Mouse (Mus musculus) midbrain, postnatal 0 days (tissue): ENCODE measurements at regions not wholly inside any gene's neighbourhood (a gene's known extent, or its start where the extent isn't known, plus 50 kb on each side); places are given as distances from the start of the nearest gene placed in this dataset.

Experiments used
- ATAC-seq: fragments of 200-750 bp; cut with Nextera tagmentation; 2 replicates; pipeline ENCODE4 v1.8.0; 2017; ENCODE audit warnings: moderate number of reproducible peaks, mild to moderate bottlenecking, moderate TSS enrichment, moderate library complexity; ENCODE audit not compliant: low FRiP score
- DNase-seq: peaks from one replicate; pipeline ENCODE4 v3.0.0-alpha.2; 2015; ENCODE audit warnings: low spot score
- H3K27ac ChIP-seq: fragments of 300-500 bp; sonication (generic); 2 replicates; pipeline ENCODE4 v1.5.1; 2014; ENCODE audit warnings: low read depth, mild to moderate bottlenecking, low read length, mixed read lengths
- H3K27me3 ChIP-seq: fragments of 300-500 bp; sonication (generic); 2 replicates; pipeline ENCODE4 v1.6.1; 2014; ENCODE audit warnings: low read length, control low read depth, mixed read lengths; ENCODE audit not compliant: insufficient read depth
- H3K36me3 ChIP-seq: fragments of 300-500 bp; sonication (generic); 2 replicates; pipeline ENCODE4 v1.6.1; 2014; ENCODE audit warnings: low read length, control low read depth, mixed read lengths; ENCODE audit not compliant: insufficient read depth
- H3K4me1 ChIP-seq: fragments of 300-500 bp; sonication (generic); 2 replicates; pipeline ENCODE4 v1.6.1; 2014; ENCODE audit warnings: mild to moderate bottlenecking, control low read depth, antibody characterized with exemption, low read length, mixed read lengths; ENCODE audit not compliant: insufficient read depth
- H3K4me2 ChIP-seq: fragments of 300-500 bp; sonication (generic); 2 replicates; pipeline ENCODE4 v1.6.1; 2014; ENCODE audit warnings: low read depth, mild to moderate bottlenecking, low read length, mixed read lengths; ENCODE audit not compliant: poor library complexity, severe bottlenecking
- H3K4me3 ChIP-seq: fragments of 300-500 bp; sonication (generic); 2 replicates; pipeline ENCODE4 v1.5.1; 2014; ENCODE audit warnings: low read depth, mild to moderate bottlenecking, low read length, moderate library complexity
- H3K9ac ChIP-seq: fragments of 300-500 bp; sonication (generic); replicated peaks from 2 replicates; pipeline ENCODE4 v1.6.1; 2014; ENCODE audit warnings: mild to moderate bottlenecking, low read length, moderate library complexity, mixed read lengths; ENCODE audit not compliant: poor library complexity, severe bottlenecking
- H3K9me3 ChIP-seq: fragments of 300-500 bp; sonication (generic); 2 replicates; pipeline ENCODE4 v1.6.1; 2016; ENCODE audit warnings: low read length, control low read depth
- CTCF ChIP-seq: IDR thresholded peaks from 2 replicates; pipeline ENCODE4 v1.5.1; 2016; ENCODE audit warnings: antibody characterized with exemption, mild to moderate bottlenecking
- WGBS: fragments of 180-500 bp; shearing (Covaris S2); extraction: QIAGEN DNeasy Blood & Tissue Kit; methylation state at CpG from one replicate; pipeline ENCODE4 v1.1.7; 2014; 5-methylcytosine and 5-hydroxymethylcytosine counted together

GRCm38 (mm10) chr12:82105184-82106031 lies 63.7 kb upstream of the Sipa1l1 start:
- no peaks in the 10 kb centered on the region for H3K4me1 ChIP-seq
- no peaks in the 10 kb centered on the region for H3K36me3 ChIP-seq
- H3K9me3 ChIP-seq = no peaks in the 10 kb centered on the region
- peak; percentile 18 for DNase-seq
- H3K4me2 ChIP-seq = no peak overlapping the region
- H3K27me3 ChIP-seq = no peaks in the 10 kb centered on the region
- 67% methylated on average over 17 of the region's 17 CpGs for WGBS
- no peak for ATAC-seq
- no peak overlapping the region for H3K4me3 ChIP-seq
- no peak for TF ChIP-seq CTCF
- H3K27ac ChIP-seq = no peak overlapping the region
- H3K9ac ChIP-seq = no peak overlapping the region

DNA sequence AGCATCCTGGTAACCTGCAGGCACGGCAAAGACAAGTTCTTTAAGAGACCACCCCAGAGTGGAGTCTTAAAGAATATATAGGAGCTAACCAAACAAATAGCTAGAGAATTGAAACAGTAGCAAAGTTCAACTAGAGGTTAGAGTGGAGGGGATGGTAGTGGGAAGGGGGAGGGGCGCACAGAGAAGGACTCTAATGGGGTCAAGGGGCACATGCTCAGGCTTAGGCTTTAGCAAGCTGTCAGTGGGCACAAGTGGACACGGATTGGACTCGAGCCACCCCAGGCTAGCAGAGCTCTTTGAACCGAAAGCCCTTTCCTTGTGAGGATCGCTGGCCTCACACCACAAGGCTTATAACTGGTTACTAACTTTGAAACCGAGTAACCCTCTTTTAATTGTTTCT lies 53.4 kb upstream of the Sipa1l1 start:
- H3K36me3 ChIP-seq = no peaks in the 10 kb centered on the region
- WGBS = 82% methylated on average over 7 of the region's 7 CpGs
- no peaks in the 10 kb centered on the region for H3K4me1 ChIP-seq
- H3K9me3 ChIP-seq = no peaks in the 10 kb centered on the region
- no peak overlapping the region for H3K27ac ChIP-seq
- DNase-seq (no peak), ATAC-seq (no peak)
- no peak overlapping the region for H3K9ac ChIP-seq
- no peak for TF ChIP-seq CTCF
- no peak overlapping the region for H3K4me2 ChIP-seq
- no peak overlapping the region for H3K4me3 ChIP-seq
- H3K27me3 ChIP-seq = no peaks in the 10 kb centered on the region
